Mouse (Mus musculus): ENCODE measurements around the gene Gm10570. TPM values are rescaled to one million over a fixed set of nuclear protein-coding genes. Genes with fewer than 3 reads are reported as not detected.

Gene Gm10570
- polyA plus RNA-seq, 1 experiment from 2014 or later = 0.57 TPM

DNA sequence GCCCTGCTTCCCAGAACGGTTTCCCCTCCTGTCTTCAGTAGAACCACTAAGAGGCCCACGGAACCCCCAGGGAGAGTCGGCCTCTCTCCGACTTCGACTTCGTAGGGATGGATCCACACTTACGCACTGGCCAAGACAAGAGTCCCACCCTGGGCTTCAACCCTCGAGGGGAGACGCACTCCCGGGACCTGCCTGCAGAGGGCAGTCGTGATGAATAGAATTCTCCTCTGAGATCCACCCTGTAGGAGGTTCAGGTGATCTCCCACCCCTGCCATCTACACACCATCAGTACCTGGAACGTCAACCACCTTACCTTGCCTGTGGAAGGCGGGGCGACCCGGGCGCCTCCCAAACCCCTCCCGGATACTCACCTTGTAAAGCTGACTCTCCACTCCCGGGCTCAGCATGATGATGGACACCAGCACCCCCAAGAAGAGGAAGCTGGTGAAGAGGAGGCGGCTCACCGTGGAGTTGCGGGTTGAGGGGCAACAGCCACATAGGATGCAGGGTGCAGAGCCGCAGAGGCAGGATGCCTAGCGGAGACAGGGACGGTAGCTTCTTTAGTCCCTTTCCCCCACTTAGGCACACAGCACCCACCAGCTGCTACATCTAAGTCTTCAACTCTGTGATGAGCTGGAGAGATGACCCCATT is 43.6 kb downstream of the Gm10570 start:
- peaks cover 24% of the 10 kb centered on the region for H3K27me3 ChIP-seq
- peak; percentile 50 for ATAC-seq (replicated peaks; ENCODE audit: low FRiP score)
- no peaks in the 10 kb centered on the region for H3K9me3 ChIP-seq (replicated peaks)
- no peak overlapping the region for H3K27ac ChIP-seq
- WGBS = 24% methylated on average over 24 of the region's 24 CpGs
- peak overlapping the region; percentile 46 for H3K4me2 ChIP-seq
- H3K36me3 ChIP-seq = peaks cover 8% of the 10 kb centered on the region; the same call in 1 of the 2 replicates
- H3K4me3 ChIP-seq (replicated peaks) = no peak overlapping the region
- peaks cover 31% of the 10 kb centered on the region for H3K4me1 ChIP-seq
- no peak overlapping the region for H3K9ac ChIP-seq

- H3K27ac ChIP-seq = peak overlapping the region; percentile 48
- no peak overlapping the region for H3K4me3 ChIP-seq (replicated peaks)
- peaks cover 31% of the 10 kb centered on the region for H3K4me1 ChIP-seq
- peaks cover 8% of the 10 kb centered on the region; the same call in 1 of the 2 replicates for H3K36me3 ChIP-seq
- peaks cover 24% of the 10 kb centered on the region for H3K27me3 ChIP-seq
- peak overlapping the region; percentile 46 for H3K4me2 ChIP-seq
- H3K9me3 ChIP-seq (replicated peaks) = no peaks in the 10 kb centered on the region
- no peak overlapping the region for H3K9ac ChIP-seq
- peak; percentile 79 for ATAC-seq (replicated peaks; ENCODE audit: low FRiP score)
- 21% methylated on average over 11 of the region's 11 CpGs for WGBS
Observed at GRCm38 (mm10) chr4:130264131-130264530, 44.3 kb downstream of the Gm10570 start.

GRCm38 (mm10) chr4:130260406-130260805 is 48.1 kb downstream of the Gm10570 start:
- H3K27me3 ChIP-seq = peaks cover 22% of the 10 kb centered on the region
- no peak overlapping the region for H3K4me2 ChIP-seq
- H3K36me3 ChIP-seq = peaks cover 10% of the 10 kb centered on the region; the same call in 1 of the 2 replicates
- H3K9ac ChIP-seq = no peak overlapping the region
- H3K9me3 ChIP-seq (replicated peaks) = no peaks in the 10 kb centered on the region
- H3K4me3 ChIP-seq (replicated peaks) = no peak overlapping the region
- peaks cover 20% of the 10 kb centered on the region for H3K4me1 ChIP-seq
- no peak for ATAC-seq (replicated peaks; ENCODE audit: low FRiP score)
- no peak overlapping the region for H3K27ac ChIP-seq
- WGBS = 38% methylated on average over 5 of the region's 5 CpGs

Other genes with a start within 250 kb of the Gm10570 start
- 68.9 and 75.1 TPM in 2 replicates for gene Pef1, start 206.1 kb downstream of the Gm10570 start, polyA plus RNA-seq (2015; fragmentation: Nextera tagmentation; extraction: Ambion mirVana)
- gene Hcrtr1, start 169.3 kb downstream of the Gm10570 start, polyA plus RNA-seq (2015; fragmentation: Nextera tagmentation; extraction: Ambion mirVana) = 0.17 and 0.62 TPM in 2 replicates
- 51.0 and 62.7 TPM in 2 replicates for gene Tinagl1, start 133.6 kb downstream of the Gm10570 start, polyA plus RNA-seq (2015; fragmentation: Nextera tagmentation; extraction: Ambion mirVana)
- 0.26 and 0.39 TPM in 2 replicates for gene Gm853, start 86.3 kb downstream of the Gm10570 start, polyA plus RNA-seq (2015; fragmentation: Nextera tagmentation; extraction: Ambion mirVana)
- gene Serinc2, start 29.5 kb downstream of the Gm10570 start, polyA plus RNA-seq (2015; fragmentation: Nextera tagmentation; extraction: Ambion mirVana) = 43.8 and 48.8 TPM in 2 replicates
- gene Fabp3, start 79 bp downstream of the Gm10570 start, polyA plus RNA-seq (2015; fragmentation: Nextera tagmentation; extraction: Ambion mirVana) = 70.7 and 81.3 TPM in 2 replicates
- gene Zcchc17, start 51.3 kb upstream of the Gm10570 start, polyA plus RNA-seq (2015; fragmentation: Nextera tagmentation; extraction: Ambion mirVana) = 65.6 and 75.1 TPM in 2 replicates
- 165 and 173 TPM in 2 replicates for gene Snrnp40, start 51.5 kb upstream of the Gm10570 start, polyA plus RNA-seq (2015; fragmentation: Nextera tagmentation; extraction: Ambion mirVana)

Measured in kidney, embryonic 15.5 days (tissue).